Mouse (Mus musculus) erythroblast, embryonic 14.5 days (primary cell): ENCODE results near the gene Ldha.

Experiments used
- GATA1 ChIP-seq: IDR thresholded peaks from 2 replicates; pipeline ENCODE4 v1.6.1; 2012; ENCODE audit warnings: low read length, inconsistent platforms, mixed read lengths
- TAL1 ChIP-seq: IDR thresholded peaks from 3 replicates; pipeline ENCODE4 v1.6.1; 2012; ENCODE audit warnings: low read length, inconsistent platforms, mixed read lengths

- TF ChIP-seq GATA1, result no peak
- TF ChIP-seq TAL1, result no peak
Measured at GRCm38 (mm10) chr7:46845211-46845977, 4.1 kb downstream of the Ldha start.
